Mouse (Mus musculus) heart, adult 11 months (tissue): ENCODE measurements at regions not wholly inside any gene's neighbourhood (a gene's known extent, or its start where the extent isn't known, plus 50 kb on each side); places are given as distances from the start of the nearest gene placed in this dataset.
"Not testable (repeated sequence)": the region's sequence is repeated elsewhere in the genome, so short reads cannot be mapped to it uniquely, and the experiment has no call there.

Experiments
- DNase-seq: peaks from one replicate; pipeline ENCODE4 v3.0.0; 2022

DNA sequence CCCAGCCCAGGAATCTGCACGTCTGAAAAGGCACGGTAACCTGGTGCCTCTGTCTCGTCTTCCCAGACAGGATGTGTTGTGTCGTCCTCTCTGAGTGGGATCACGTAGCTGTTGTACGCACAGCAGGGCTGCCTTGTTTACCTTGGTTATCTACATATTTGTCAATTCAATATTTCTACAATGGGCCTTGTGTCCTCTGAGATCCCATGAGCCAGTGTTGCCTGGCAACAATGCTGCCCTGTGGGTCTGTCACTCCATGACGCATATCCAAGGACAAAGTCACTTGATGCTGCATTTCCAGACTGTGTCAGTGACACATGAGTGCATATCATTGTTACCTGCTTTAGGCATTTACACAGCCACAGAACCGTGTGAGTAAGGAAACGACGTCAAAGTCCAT is 191.9 kb downstream of the Diras2 start:
- peak; percentile 64 for DNase-seq

DNA sequence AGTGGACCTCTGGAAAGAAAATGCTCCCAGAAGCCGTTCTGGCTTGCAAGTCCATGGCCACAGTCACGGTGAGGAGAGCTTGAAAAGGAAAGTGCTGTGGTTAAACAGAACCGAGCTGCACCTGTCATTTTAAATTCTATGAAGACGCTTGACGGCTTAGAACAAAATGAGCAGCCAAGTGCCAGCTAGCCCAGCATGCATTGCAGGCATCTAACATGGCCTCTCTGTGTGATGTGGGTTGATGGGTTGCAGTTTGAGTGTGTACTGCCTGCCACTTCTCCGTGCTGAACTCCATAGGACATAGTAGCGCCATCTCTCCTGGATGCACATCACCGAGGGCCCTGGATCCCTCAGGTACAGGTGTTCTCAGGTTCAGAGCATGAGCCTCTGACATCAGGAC is 189.1 kb downstream of the Diras2 start:
- DNase-seq, result peak; percentile 86

GRCm38 (mm10) chr13:52344383-52344782 is 186.7 kb downstream of the Diras2 start:
- peak; percentile 70 for DNase-seq

DNA sequence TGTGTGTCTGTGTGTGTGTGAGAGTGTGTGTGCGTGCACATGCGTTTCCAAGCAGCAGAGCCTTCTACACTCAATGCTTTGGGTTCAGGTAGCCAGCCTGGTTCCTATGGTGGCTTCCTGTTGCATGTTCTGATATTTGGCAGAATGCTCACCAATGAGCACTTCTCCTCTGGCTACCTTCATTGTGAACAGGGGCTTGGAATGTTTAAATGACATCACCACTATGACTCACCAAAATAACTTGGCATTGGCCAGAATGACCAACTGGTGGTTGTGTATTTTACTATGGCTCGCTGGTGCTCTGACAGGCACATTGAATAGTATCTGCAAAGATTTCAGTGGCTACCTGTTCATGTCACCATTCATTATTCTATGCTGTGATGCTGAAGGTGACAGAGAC is 186.2 kb downstream of the Diras2 start:
- peak; percentile 81 for DNase-seq

GRCm38 (mm10) chr13:52345375-52346026 is 185.6 kb downstream of the Diras2 start:
- DNase-seq, result peak; percentile 89

DNA sequence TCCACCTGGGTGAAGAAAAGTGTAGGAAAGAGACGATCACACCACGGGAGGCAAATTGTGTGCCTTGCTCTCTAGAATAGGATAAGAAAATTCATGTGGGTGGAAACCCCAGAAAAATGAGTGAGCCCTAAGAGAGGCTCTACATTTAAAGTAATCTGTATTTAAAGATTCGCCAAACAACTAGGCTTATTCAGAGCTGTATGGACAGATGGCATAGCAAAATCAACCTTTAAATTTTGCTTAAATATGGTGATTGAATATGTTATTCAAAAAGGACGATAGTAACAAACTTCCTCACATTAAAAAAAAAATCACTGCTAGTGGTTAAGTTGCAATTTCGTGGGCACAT is 185.1 kb downstream of the Diras2 start:
- no peak for DNase-seq

- peak; percentile 28 for DNase-seq
These were observed 183.4 kb downstream of the Diras2 start for GRCm38 (mm10) chr13:52347631-52348030.

DNA sequence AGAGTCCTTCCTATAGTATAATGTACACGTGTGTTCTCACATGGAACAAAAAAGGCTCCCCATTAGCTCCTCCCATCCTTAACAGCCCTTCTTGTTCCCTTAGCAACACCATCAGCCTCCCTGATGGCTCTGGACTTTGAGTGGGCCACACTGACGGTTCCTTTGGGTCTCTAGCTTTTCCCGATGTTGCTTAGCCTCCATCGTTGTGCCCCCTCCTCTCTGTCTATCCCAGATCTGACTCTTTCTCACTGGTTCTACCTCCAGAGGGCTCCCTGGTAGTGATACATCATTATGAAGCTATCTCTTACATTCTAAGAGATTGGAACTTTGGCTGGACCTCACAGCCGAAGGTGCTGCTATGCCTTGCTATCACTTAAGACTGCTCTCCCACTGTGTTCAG is 181.5 kb downstream of the Diras2 start:
- peak; percentile 79 for DNase-seq

DNA sequence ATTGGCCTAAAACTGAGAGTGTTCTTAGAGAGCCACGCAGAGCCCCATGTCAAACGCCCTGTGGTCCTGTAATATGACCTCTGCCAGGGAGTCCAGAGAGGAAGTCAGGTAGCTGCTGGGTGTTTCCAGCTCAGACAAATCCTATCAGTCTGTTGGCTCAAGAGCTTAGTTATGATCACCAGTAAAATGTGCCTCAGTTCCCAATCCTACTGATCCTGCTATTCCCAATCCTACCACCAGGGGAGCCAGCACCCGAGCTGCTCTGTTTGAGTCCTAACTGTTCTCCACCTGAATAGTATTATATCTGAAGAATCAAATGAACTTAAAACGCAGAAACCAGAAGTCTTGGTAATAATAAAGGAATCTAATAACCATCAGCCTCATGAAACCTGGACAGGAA is 178.5 kb downstream of the Diras2 start:
- DNase-seq, result peak; percentile 17

- no peak for DNase-seq
These were observed 177.6 kb downstream of the Diras2 start for GRCm38 (mm10) chr13:52353437-52353836.

- DNase-seq, result peak; percentile 51
These were observed 177.1 kb downstream of the Diras2 start for GRCm38 (mm10) chr13:52353966-52354365.

DNA sequence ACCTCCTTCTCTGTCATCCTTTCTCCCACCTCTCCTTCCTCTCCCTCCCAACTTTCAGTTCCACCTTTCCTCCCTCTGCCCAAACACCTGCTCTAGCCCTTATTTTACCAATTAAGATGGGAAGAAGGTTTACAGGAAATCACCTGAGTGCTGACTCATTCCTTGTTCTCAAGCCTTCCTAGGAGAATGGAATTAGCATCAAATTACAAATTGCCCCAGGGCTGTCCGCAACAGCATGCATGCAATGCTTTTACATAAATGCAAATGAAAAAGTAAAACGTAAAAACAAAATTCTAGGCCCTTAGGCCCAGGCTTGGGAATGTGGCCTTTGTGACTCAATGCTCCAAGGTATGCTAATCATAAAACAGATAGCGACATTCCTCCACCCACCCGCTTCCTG is 175.2 kb downstream of the Diras2 start:
- peak; percentile 24 for DNase-seq

- DNase-seq, result not testable (repeated sequence)
These were observed 171.7 kb downstream of the Diras2 start for GRCm38 (mm10) chr13:52359332-52359731.

DNA sequence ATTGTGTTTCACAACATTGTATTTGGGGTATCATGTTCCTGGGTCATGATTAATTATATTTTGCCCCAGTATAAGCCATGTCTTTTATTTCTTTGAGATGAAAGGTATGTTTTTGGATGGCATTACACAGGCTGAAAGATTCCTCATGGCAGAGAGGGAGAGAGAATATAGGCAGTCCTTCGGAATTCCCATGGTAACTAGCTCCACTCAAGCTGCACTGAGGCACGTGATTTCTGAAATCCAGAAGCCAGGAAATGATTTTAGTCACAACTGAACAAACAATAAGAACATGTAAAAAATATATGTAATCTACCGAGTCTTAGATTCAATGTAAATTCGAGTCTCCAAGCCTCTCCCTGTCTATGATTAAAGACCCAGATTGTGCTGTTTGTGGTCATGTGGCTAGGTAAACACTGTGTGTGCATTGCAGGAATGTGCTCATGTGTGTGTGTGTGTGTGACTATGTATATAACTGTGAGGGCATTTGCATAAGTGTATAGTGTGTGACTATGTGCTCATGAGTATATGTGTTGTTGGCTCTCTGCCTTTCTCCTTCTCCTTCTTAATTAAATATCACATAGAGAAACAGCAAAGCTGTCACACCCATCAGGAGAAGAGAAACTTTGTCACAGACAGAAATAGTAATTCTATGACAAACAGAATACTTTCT is 169.8 kb downstream of the Diras2 start:
- DNase-seq, result peak; percentile 61

DNA sequence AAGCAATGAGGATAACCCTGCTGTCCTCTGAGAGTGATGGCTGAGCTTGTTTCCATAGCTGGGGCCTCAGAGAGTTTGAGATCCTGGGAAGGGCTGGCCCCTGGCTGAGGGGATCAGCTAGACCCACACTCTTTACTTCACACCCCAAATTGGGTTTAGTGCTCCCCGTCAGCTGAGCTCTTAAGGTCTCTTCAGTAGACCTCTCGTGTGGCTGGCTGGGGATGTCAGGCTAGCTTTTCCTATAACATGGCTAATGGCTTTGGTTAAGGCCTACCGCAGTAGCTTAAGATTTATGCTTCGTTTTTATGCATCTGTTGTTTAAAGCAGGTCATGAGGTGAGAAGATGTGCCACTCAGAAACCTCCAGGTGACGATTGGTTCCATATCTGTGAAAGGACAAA is 168.8 kb downstream of the Diras2 start:
- peak; percentile 79 for DNase-seq

GRCm38 (mm10) chr13:52369851-52370250 is 161.2 kb downstream of the Diras2 start:
- peak; percentile 66 for DNase-seq

DNA sequence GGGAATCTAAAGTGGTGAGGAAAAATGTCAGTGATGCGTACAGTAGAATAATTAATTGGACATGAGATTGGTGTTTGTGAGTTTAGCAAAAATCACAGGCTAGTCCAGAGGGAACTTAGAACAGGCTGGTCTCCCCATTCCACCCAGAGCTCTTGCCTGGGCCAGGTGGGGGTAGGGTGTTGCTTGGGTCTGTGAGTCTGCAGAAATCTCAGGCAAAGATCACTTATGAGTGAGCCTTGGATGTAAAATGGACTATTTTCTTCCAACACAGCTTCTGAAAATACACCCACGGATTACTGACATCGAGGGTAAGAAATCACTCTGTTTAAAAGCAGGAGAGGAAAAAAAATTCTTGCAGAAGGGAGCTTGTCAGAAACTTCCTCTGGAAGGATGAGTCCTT is 159.1 kb downstream of the Diras2 start:
- DNase-seq, result peak; percentile 52

DNA sequence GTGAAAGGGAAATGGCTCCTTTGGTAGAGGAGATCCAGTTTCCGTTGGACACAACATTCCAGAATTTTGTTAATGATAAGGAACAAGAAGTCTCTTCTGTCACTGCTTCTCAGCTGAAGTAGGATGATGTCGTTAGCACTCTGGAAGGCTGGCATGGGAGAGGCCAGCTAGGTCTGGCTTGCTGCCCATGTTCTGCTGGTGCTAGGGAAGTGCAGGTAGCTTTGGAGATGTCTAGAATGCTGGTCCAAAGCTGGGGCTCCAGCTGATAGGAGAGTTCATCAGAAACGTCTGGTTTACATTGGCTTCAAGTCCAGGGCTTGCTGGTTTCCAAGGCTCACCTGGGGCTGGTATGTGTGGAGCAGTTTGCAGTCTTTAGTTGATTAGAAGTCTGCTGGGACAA is 156.3 kb downstream of the Diras2 start:
- DNase-seq, result peak; percentile 64

DNA sequence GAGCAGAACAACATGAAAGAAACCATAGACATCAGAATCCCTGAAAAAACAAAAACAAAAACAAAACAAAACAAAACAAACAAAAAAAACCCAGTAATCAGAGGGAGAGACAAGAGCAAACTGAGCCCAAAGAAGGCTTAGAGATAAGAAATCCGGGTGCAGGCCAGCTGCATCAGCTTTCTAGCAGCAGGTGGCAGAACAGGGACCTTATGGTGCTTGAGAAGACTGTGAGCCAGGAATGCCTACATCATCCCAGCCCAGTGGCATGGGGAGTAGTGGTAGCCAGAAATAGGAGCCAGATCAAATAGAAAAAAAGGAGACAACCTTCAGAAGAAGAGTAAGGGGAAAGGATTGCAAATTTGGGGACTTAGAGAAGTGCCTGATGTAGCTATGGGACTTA is 152.8 kb downstream of the Diras2 start:
- DNase-seq, result no peak

- DNase-seq, result peak; percentile 74
These were observed 141.8 kb downstream of the Diras2 start for GRCm38 (mm10) chr13:52389271-52389670.

DNA sequence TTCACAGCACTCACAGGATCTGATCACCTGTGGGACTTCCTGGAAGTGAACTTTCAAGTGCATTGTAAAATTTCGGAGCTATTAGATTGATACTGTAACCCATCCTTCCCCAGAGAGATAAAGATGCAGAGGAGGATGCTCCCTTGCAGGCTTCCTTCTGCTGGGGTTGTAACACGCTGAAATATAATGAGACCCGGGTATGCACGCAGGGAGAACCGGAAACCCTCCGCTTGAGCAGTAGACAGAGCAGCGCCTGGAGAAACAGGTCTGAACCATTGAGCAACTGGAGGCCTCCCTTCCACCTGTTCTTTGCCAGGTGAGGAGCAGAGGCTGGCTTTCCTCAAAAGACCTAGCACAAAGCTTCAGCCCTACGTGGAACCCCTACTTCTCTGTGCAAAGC is 135.3 kb downstream of the Diras2 start:
- DNase-seq, result peak; percentile 65

GRCm38 (mm10) chr13:52398344-52398743 is 132.7 kb downstream of the Diras2 start:
- DNase-seq, result peak; percentile 61

- DNase-seq, result peak; percentile 89
These were observed 131.9 kb downstream of the Diras2 start for GRCm38 (mm10) chr13:52399143-52399542.

DNA sequence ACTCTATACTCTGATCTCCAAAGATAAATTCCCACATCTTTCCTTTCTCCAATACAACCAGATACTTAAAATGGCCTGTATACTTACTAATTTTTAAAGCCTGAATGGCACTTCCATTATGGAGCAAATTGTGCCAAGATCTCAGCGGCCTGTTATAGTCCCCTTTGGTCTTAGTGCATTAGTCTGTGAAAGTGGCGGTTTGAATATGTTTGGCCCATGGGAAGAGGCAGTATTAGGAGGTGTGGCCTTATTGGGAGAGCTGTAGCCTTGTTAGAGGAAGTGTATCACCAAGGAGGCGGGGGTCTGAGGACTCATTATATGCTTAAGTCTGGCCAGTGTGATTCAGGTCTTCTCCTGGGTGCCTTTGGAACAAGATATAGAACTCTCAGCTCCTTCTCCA is 127.3 kb downstream of the Diras2 start:
- no peak for DNase-seq

DNA sequence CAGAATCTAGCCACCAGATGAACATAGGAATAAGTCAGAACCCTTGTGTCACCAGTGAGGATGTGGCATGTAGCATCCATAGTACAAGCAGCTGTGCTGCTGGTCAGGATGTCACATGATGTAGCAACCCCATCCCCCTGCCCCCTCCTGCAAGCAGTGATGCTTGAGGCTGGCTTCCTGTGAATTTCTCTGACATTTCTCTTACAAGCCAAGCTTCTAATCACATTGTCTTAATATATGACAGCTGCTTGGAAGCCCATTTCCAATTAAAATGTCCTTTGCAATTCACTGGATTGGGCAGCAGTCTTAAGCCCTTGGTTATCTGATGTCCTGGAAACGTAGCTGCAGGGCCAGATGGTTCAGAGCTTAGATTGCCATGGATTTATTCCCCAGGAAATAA is 114.8 kb downstream of the Diras2 start:
- DNase-seq, result no peak
